Mouse (Mus musculus) midbrain, embryonic 14.5 days (tissue): ENCODE results near the gene Twsg1. TPM values are rescaled to one million over a fixed set of nuclear protein-coding genes. Genes with fewer than 3 reads are reported as not detected.
"Not testable (repeated sequence)": the region's sequence is repeated elsewhere in the genome, so short reads cannot be mapped to it uniquely, and the experiment has no call there.

Experiments
- ATAC-seq: fragments of 200-750 bp; cut with Nextera tagmentation; 2 replicates; pipeline ENCODE4 v1.8.0; 2017; ENCODE audit warnings: moderate number of reproducible peaks, moderate library complexity; ENCODE audit not compliant: low FRiP score, low TSS enrichment
- DNase-seq: peaks from one replicate; pipeline ENCODE4 v3.0.0-alpha.2; 2015
- H3K27ac ChIP-seq: fragments of 300-500 bp; sonication (generic); replicated peaks from 2 replicates; pipeline ENCODE4 v1.5.1; 2014; ENCODE audit warnings: mild to moderate bottlenecking, low read depth, low read length, moderate library complexity
- H3K27me3 ChIP-seq: fragments of 300-500 bp; sonication (generic); 2 replicates; pipeline ENCODE4 v1.6.1; 2014; ENCODE audit warnings: low read length, control low read depth, mixed read lengths; ENCODE audit not compliant: control insufficient read depth, insufficient read depth
- H3K36me3 ChIP-seq: fragments of 300-500 bp; sonication (generic); 2 replicates; pipeline ENCODE4 v1.6.1; 2014; ENCODE audit warnings: low read length, control low read depth; ENCODE audit not compliant: control insufficient read depth, insufficient read depth
- H3K4me1 ChIP-seq: fragments of 300-500 bp; sonication (generic); 2 replicates; pipeline ENCODE4 v1.6.1; 2014; ENCODE audit warnings: mild to moderate bottlenecking, antibody characterized with exemption, low read length, control low read depth; ENCODE audit not compliant: control insufficient read depth, insufficient read depth
- H3K4me2 ChIP-seq: fragments of 300-500 bp; sonication (generic); 2 replicates; pipeline ENCODE4 v1.6.1; 2014; ENCODE audit warnings: mild to moderate bottlenecking, low read length, moderate library complexity
- H3K4me3 ChIP-seq: fragments of 300-500 bp; sonication (generic); replicated peaks from 2 replicates; pipeline ENCODE4 v1.5.1; 2014; ENCODE audit warnings: low read depth, low read length
- H3K9ac ChIP-seq: fragments of 300-500 bp; sonication (generic); replicated peaks from 2 replicates; pipeline ENCODE4 v1.6.1; 2014; ENCODE audit warnings: mild to moderate bottlenecking, low read length, moderate library complexity
- H3K9me3 ChIP-seq: fragments of 300-500 bp; sonication (generic); 2 replicates; pipeline ENCODE4 v1.6.1; 2016; ENCODE audit warnings: low read length, control low read depth, mixed read lengths; ENCODE audit not compliant: control insufficient read depth
- WGBS: fragments of 180-500 bp; shearing (Covaris S2); extraction: QIAGEN DNeasy Blood & Tissue Kit; methylation state at CpG from one replicate; pipeline ENCODE4 v1.1.7; 2014; 5-methylcytosine and 5-hydroxymethylcytosine counted together
- polyA plus RNA-seq: library from polyadenylated mRNA; unstranded; fragments of >200 nt; fragmentation: Nextera tagmentation; extraction: Ambion mirVana; gene quantifications from 2 replicates; pipeline ENCODE4 v1.2.1, GENCODE M21; 2014

The Twsg1 gene
- 53.1 and 71.4 TPM in 2 replicates for polyA plus RNA-seq

GRCm38 (mm10) chr17:65950622-65951404, at the start of gene Twsg1:
Gene Twsg1, minus strand, starts transcription at chr17:65951226.
- Histone ChIP-seq H3K36me3 (peaks cover 21% of the 10 kb centered on the region), H3K4me3 (peak within 1 kb of the TSS; percentile 95), H3K4me2 (peak within 1 kb of the TSS; percentile 68), H3K9me3 (no peaks in the 10 kb centered on the region), H3K27ac (peak within 1 kb of the TSS; percentile 90), H3K9ac (peak within 1 kb of the TSS; percentile 98), H3K27me3 (no peaks in the 10 kb centered on the region), H3K4me1 (peaks cover 12% of the 10 kb centered on the region; the same call in 1 of the 2 replicates)
- under 1% methylated on average over 86 of the region's 87 CpGs for WGBS
- ATAC-seq (peak; percentile 97), DNase-seq (peak; percentile 96)

- Histone ChIP-seq H3K9me3 (no peaks in the 10 kb centered on the region), H3K4me3 (no peak overlapping the region), H3K27me3 (no peaks in the 10 kb centered on the region), H3K9ac (no peak overlapping the region), H3K27ac (no peak overlapping the region), H3K36me3 (peaks cover 28% of the 10 kb centered on the region), H3K4me2 (no peak overlapping the region), H3K4me1 (no peaks in the 10 kb centered on the region)
- ATAC-seq (no peak), DNase-seq (no peak)
- 91% methylated on average over 3 of the region's 3 CpGs for WGBS
These were observed 37.3 kb upstream of the Twsg1 start for GRCm38 (mm10) chr17:65988151-65988820.

- not testable (repeated sequence) for ATAC-seq, DNase-seq, H3K4me3 ChIP-seq, H3K27me3 ChIP-seq, H3K9me3 ChIP-seq, H3K27ac ChIP-seq, H3K4me2 ChIP-seq, H3K4me1 ChIP-seq, H3K9ac ChIP-seq
- peaks cover 38% of the 10 kb centered on the region for H3K36me3 ChIP-seq
These were observed 25.7 kb upstream of the Twsg1 start for GRCm38 (mm10) chr17:65976720-65977119.

- no peak for DNase-seq
- no peaks in the 10 kb centered on the region for H3K27me3 ChIP-seq
- H3K4me1 ChIP-seq: no peaks in the 10 kb centered on the region
- peaks cover 21% of the 10 kb centered on the region; the same call in 1 of the 2 replicates for H3K36me3 ChIP-seq
- no peak overlapping the region for H3K4me3 ChIP-seq
- no peak for ATAC-seq
- no peak overlapping the region for H3K4me2 ChIP-seq
- WGBS: 68% methylated on average over 11 of the region's 11 CpGs
- H3K27ac ChIP-seq: no peak overlapping the region
- no peak overlapping the region for H3K9ac ChIP-seq
- H3K9me3 ChIP-seq: no peaks in the 10 kb centered on the region
These were observed 16.7 kb upstream of the Twsg1 start for GRCm38 (mm10) chr17:65967751-65968150.

GRCm38 (mm10) chr17:65962263-65962662, 11.2 kb upstream of the Twsg1 start:
- no peak for DNase-seq

GRCm38 (mm10) chr17:65961606-65962136, 10.6 kb upstream of the Twsg1 start:
- Histone ChIP-seq H3K4me2 (no peak overlapping the region), H3K36me3 (no peaks in the 10 kb centered on the region), H3K27me3 (no peaks in the 10 kb centered on the region), H3K9ac (no peak overlapping the region), H3K9me3 (no peaks in the 10 kb centered on the region), H3K4me3 (no peak overlapping the region), H3K4me1 (no peaks in the 10 kb centered on the region), H3K27ac (no peak overlapping the region)
- WGBS: 92% methylated on average over 2 of the region's 2 CpGs
- ATAC-seq (no peak), DNase-seq (no peak)

More at GRCm38 (mm10) chr17:65962263-65962662, 11.2 kb upstream of the Twsg1 start:
- no peak for ATAC-seq
- Histone ChIP-seq H3K36me3 (0 out of 2 replicates have a peak, but pooled peaks cover 3% of the 10 kb centered on the region), H3K4me3 (no peak overlapping the region), H3K27me3 (no peaks in the 10 kb centered on the region), H3K9ac (no peak overlapping the region), H3K4me1 (no peaks in the 10 kb centered on the region), H3K4me2 (no peak overlapping the region), H3K9me3 (no peaks in the 10 kb centered on the region), H3K27ac (no peak overlapping the region)
- WGBS: 99% methylated on average over 2 of the region's 2 CpGs

- H3K4me2 ChIP-seq: no peak overlapping the region
These were observed 8.0 kb upstream of the Twsg1 start for GRCm38 (mm10) chr17:65959011-65959410.

GRCm38 (mm10) chr17:65958366-65958765, 7.3 kb upstream of the Twsg1 start:
- no peak for DNase-seq
- WGBS: 93% methylated on average over 1 of the region's 1 CpGs
- Histone ChIP-seq H3K9me3 (no peaks in the 10 kb centered on the region), H3K9ac (no peak overlapping the region), H3K4me1 (no peaks in the 10 kb centered on the region), H3K27me3 (no peaks in the 10 kb centered on the region), H3K36me3 (no peaks in the 10 kb centered on the region), H3K4me3 (no peak overlapping the region), H3K4me2 (no peak overlapping the region), H3K27ac (no peak overlapping the region)
- ATAC-seq: no peak

More at GRCm38 (mm10) chr17:65959011-65959410, 8.0 kb upstream of the Twsg1 start:
- DNase-seq: no peak
- H3K27me3 ChIP-seq: no peaks in the 10 kb centered on the region
- no peaks in the 10 kb centered on the region for H3K4me1 ChIP-seq
- H3K9me3 ChIP-seq: no peaks in the 10 kb centered on the region
- no peak for ATAC-seq
- WGBS: 84% methylated on average over 3 of the region's 3 CpGs
- no peak overlapping the region for H3K27ac ChIP-seq
- H3K4me3 ChIP-seq: no peak overlapping the region
- H3K36me3 ChIP-seq: no peaks in the 10 kb centered on the region
- no peak overlapping the region for H3K9ac ChIP-seq
